Mouse (Mus musculus): Measurements from ENCODE around the gene Gm5797.
"Not testable (repeated sequence)": the region's sequence is repeated elsewhere in the genome, so short reads cannot be mapped to it uniquely, and the experiment has no call there.

Gene Gm5797

GRCm38 (mm10) chr14:7332295-7332694 is at the start of gene Gm5797:
Gene Gm5797, minus strand, starts transcription at chr14:7332395.
- not testable (repeated sequence) for ATAC-seq (ENCODE audit: low TSS enrichment)

DNA sequence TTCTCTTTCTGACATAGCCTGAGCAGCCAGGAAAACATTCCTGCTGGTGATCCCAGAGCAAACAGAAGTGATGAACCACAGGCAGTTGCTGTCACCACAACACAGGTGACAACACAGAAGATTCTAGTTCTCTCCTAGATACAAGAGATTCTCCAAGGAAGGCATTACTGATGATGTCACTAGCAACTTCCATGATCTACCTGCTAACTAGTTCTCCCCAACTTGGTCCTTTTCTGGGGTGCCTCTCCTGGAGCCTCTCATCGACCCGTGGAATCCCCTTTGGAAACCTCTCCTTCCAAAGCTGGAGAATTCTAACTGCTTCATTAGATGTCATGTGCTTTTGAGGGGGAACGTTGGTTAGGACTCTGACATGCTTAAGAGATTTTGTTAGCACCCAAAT is 32.8 kb upstream of the Gm5797 start, which contains the start of gene Gm8374:
Gene Gm8374 (minus strand): TSS at position 101 of the 400 bp plus-strand sequence.
- not testable (repeated sequence) for ATAC-seq (ENCODE audit: low TSS enrichment)

GRCm38 (mm10) chr14:7315093-7315492 is 17.1 kb downstream of the Gm5797 start:
- ATAC-seq (ENCODE audit: low TSS enrichment), result not testable (repeated sequence)

DNA sequence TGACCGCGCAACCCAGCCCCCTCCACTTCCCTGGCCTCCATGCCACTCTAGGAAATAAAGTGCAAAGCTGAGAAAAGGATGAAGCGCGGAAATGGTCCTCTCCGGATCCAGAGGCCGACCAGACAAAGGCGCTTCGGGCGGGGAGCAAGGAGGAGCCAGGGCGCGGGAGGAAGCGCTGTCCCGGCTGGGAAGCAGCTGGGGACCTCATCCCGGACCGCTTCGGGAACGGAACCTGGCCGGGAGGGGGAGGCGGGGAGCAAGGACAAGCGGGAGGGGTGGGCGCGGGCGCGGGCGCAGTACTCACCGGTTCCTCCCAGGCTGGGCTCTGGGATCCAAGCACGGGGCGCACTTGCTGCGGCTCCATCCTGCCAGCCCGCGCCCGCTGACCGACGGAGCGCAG is 17.5 kb downstream of the Gm5797 start, which contains the start of gene Gm3739:
Gene Gm3739 (minus strand): TSS at position 389 of the 400 bp plus-strand sequence.
- not testable (repeated sequence) for ATAC-seq (ENCODE audit: low TSS enrichment)

Measured in frontal cortex, adult (tissue).